Mouse (Mus musculus) ZHBTc4 (cell line): ENCODE measurements around the gene Slc16a10.
A peak's percentile ranks its signal among the peaks of the same experiment; 100 is the strongest.

Source experiments
- DNase-seq: peaks from one replicate; pipeline ENCODE4 v3.0.0-alpha.2; 2011; ENCODE audit warnings: low read depth, low spot score

Slc16a10 gene

GRCm38 (mm10) chr10:40069270-40069669, 72.8 kb downstream of the Slc16a10 start:
- no peak for DNase-seq

- DNase-seq = no peak
Observed at GRCm38 (mm10) chr10:40068595-40068994, 73.5 kb downstream of the Slc16a10 start.

DNA sequence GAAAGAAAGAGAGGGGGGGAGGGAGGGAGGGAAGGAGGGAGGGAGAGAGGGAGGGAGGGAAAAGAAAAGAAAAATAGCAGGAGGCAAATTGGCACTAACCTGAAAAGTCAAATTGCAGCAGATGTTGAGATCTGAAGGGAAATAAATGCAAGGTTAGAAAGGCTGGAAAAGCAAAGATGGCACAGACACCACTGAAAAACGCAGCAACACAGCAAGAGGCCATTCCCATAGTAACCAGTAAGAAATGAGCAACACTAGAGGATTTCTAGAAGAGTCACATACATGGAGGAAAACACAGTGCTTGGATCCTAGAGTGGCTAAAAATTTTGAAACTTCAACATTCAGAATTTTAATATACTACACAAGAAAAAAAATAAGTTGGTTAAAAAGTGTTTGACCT, 74.5 kb downstream of the Slc16a10 start:
- DNase-seq = no peak

GRCm38 (mm10) chr10:40067071-40067470, 75.0 kb downstream of the Slc16a10 start:
- DNase-seq = no peak

- no peak for DNase-seq
Observed at GRCm38 (mm10) chr10:40065357-40065756, 76.7 kb downstream of the Slc16a10 start.

DNA sequence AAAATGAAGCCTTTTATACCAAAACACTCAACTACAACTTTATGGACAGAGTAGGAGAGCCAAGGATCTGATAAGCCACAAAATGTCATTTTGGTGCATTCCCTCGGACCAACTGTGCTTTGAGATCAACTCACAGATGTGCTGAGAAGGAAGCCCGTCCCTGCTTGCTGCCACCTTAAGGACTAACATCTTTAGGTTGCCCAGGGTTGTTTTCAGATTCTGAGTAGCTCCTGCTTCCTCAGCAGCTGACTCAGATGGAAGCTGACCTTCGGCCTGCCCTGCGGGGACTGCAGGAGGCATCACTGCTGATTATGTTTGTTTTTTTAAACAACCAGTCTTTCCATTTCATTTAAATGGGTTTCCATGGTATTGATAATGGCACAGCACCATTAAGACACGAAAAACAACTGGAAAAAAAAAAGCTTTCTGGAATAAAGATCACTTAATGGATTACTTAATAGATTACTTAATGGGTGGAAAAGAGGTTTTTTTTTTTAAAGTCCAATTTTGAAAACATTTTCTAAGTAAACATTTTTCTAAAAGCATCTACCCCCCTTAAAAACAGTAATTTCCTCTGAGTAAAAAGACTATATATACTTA, 78.7 kb downstream of the Slc16a10 start:
- DNase-seq = no peak

DNA sequence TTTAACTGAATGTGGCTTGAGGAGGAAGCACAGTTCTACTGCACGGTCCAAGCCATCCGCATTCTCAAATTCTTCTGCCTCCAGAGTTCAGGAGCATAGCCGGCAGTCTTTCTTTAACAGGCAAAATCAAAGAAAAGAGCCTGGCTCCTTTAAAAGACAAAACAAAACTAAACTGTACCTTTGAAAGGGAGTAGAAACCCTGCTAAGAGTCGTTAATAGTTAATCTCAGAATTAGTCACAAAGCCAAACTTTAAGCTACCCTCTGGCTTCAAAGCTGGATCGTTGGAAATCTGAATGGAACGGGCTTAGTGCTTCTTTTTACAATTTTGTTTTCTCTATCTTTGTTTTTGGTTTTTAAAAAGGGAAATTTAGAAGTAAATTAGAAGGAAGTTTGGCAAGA, 79.2 kb downstream of the Slc16a10 start:
- DNase-seq = peak; percentile 21

GRCm38 (mm10) chr10:40061926-40062325, 80.1 kb downstream of the Slc16a10 start:
- no peak for DNase-seq

GRCm38 (mm10) chr10:40058786-40059120, 83.3 kb downstream of the Slc16a10 start:
- DNase-seq = no peak

DNA sequence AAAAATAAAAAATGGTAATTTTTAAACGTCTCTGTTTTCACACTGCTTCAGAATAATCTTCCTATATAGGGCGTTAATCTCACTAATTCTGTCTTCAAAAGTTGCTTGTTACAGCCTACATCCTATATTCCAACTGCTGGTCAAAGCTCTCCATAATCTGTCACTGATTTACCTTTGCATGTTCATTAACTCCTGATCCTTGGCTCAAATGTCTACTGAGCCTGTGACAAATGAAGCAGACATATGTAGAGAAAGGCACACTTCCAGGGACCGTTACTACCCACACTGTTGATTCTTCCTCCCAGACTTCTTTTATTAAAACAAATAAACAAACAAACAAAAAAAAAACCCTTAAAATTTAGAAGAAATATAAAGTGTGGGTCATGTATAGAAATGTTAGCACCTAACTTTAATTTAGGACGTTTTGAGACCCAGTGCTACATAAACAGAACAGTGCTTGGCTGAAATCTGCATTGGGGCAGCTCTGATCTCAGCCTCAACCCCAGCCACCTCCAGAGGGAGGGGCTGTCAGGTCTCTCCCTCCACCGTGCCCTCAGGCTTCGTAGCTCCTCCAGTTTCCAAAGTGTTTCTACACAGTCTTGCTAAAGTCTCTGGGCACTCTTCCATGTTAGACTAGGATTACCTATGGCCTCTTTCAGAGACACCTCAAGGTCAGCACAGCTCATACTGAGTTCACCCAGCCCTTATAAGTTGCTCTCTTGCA, 83.8 kb downstream of the Slc16a10 start:
- DNase-seq = no peak

DNA sequence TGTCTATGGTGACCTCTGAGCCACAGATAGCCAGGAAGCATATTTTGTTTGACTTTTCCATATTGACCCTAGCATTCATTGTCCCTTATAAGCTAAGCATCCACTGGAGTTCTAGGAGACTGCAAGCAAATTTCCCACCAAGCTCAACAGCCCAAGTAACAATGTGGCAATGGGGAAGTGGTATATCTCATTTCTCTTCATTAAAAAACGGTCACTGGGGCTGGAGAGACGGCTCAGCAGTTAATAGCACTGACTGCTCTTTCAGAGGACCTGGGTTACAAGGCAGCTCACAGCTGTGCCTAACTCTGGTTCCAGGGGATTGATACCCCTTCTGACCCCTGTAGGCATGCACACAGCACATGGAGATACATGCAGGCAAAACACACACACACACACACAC, 84.4 kb downstream of the Slc16a10 start:
- no peak for DNase-seq

DNA sequence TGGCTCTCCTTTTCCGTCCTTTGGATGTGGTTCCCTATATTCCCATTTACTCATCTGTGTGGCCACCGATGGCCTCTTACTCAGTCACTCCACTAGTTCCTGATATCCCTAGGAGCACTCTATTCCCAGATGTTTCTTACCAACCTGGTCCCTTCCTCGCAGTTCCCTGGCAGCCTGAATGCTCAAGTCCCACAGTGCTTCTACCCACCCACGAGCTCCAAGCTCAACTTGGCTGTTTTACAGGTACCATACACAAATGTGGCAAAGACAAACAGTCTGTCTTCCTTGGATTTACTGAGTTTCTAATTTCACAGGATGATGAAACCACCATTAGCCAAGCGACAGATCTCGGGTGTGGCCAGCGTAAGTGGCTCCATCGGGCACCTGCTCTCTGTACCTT, 87.6 kb downstream of the Slc16a10 start:
- no peak for DNase-seq

- no peak for DNase-seq
Observed at GRCm38 (mm10) chr10:40053896-40054295, 88.2 kb downstream of the Slc16a10 start.

DNA sequence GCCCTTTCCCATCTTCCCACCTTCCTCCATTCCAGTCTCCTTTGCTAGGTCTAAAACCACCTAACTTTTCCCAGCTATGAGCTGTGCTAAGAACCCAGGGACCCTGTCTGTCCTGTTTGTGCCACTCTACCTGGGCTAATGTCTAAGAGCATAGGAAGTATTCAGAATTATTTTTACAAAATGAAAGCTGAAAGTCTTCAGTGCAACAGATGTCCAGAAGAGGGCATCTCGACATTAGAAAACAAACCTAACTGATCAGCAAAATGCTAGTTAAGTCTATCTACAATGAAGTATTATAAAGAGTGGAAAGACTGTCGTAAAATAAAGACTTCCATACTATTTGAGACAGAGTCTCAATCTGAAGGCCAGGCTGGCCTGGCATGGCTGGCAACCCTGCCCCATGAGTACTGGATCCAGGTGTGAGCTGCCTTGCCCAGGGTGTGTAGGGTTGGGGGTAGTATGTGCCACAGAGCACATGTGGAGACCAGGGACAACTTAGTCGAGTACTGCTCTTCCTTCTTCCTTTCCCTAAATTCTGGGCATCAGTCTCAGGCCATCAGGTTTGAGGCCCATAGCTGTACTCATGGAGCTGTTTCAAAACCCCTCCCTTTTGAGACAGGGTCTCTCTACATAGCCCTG, 88.7 kb downstream of the Slc16a10 start:
- no peak for DNase-seq

GRCm38 (mm10) chr10:40051997-40052396, 90.1 kb downstream of the Slc16a10 start:
- no peak for DNase-seq

GRCm38 (mm10) chr10:40050763-40051162, 91.3 kb downstream of the Slc16a10 start:
- DNase-seq = no peak

DNA sequence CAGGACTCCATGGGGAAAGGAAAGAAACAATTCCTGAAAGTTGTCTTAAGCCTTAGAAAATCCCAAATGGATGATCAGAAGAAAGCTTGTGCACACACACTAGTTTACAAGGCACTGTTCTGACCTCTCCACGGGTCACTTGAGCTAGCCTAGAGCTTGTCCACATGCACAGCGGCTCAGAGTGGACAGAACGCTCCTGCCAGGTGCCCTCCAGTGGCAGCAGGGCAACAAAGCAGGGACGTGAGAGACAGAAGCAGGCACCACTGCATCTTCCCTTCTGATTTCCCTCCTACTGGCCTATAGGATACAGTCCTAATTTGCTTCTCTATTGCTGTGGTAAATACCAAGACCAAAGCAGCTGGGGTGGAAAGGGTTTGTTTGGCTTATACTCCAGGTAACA, 100.7 kb downstream of the Slc16a10 start:
- DNase-seq = no peak

DNA sequence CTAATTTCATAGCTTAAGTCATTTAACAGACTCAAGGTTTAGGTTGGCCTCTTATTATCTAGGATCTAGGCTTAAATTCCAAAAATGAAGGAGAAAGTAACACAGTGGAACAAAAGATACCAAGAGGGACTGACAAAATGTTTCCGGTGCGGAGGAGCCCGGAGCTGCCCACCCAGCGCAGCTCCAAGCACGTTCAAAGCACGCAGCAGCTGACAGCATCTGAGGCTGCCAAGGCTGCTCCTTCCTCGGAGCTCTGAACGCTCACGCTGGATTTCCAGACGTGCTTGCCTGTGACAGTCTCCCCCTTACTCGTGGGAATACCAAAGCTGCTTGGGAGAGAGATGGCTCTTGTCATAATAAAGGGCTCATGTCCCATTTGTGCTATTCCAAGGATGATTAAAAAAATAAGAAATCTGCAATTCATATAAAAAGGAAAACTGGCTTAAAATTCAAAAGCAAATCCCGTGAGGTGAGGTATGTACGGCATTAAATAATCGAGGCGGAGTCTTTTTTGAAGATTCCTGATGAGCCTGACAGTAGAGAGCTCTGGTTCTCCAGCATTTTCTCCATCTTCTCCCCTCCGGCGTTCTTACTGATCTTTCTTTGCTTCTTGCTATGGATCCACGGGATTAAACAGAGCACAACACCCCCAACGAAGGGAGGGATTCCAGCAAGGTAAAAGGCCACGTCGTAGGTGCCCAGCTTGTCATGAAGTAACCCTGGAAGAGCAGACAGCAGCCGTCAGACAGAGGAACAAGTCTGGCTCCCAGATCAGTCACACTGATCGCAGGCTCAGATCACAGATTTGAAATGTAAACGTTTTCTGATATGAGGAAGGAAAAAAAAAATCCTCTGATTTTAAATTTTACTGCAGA, 105.1 kb downstream of the Slc16a10 start:
- no peak for DNase-seq

DNA sequence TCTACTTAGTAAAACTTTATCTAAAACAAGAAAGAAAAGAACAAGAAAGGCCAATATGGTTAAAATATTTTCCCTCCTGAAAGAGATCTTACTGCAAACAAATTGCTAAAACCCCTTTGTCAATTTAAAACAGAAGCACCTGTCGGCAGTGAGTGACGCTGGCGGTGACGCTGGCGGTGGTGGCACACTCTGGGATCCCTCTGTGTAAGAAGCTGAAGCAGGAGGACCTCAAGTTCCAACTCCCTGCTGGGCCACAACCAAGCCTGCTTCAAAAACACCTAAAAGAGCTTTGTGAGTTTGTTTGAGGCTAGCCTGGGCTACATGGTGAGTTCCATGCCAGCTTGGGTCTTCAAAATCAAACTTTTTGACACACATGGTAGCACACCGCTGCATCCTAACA, 107.1 kb downstream of the Slc16a10 start:
- no peak for DNase-seq

GRCm38 (mm10) chr10:40032897-40033296, 109.2 kb downstream of the Slc16a10 start:
- no peak for DNase-seq

GRCm38 (mm10) chr10:40030716-40031115, 111.3 kb downstream of the Slc16a10 start:
- no peak for DNase-seq

- no peak for DNase-seq
Observed at GRCm38 (mm10) chr10:40029610-40030009, 112.4 kb downstream of the Slc16a10 start.
